Mouse (Mus musculus) kidney, postnatal 0 days (tissue): ENCODE results near the gene Scamp4. TPM values are rescaled to one million over a fixed set of nuclear protein-coding genes. Genes with fewer than 3 reads are reported as not detected.

ENCODE experiments used
- ATAC-seq: fragments of 200-750 bp; cut with Nextera tagmentation; replicated peaks from 2 replicates; pipeline ENCODE4 v1.8.0; 2017; ENCODE audit warnings: low read depth, moderate number of reproducible peaks, moderate TSS enrichment, moderate library complexity; ENCODE audit not compliant: low FRiP score
- DNase-seq: peaks from one replicate; pipeline ENCODE4 v3.0.0-alpha.2; 2016; ENCODE audit warnings: low spot score
- H3K27ac ChIP-seq: fragments of 300-500 bp; sonication (generic); 2 replicates; pipeline ENCODE4 v1.5.1; 2014; ENCODE audit warnings: mild to moderate bottlenecking
- H3K27me3 ChIP-seq: fragments of 300-500 bp; sonication (generic); 2 replicates; pipeline ENCODE4 v1.6.1; 2014; ENCODE audit warnings: low read length, mixed read lengths; ENCODE audit not compliant: insufficient read depth
- H3K36me3 ChIP-seq: fragments of 300-500 bp; sonication (generic); 2 replicates; pipeline ENCODE4 v1.6.1; 2014; ENCODE audit warnings: low read length, mixed read lengths; ENCODE audit not compliant: insufficient read depth
- H3K4me1 ChIP-seq: fragments of 300-500 bp; sonication (generic); replicated peaks from 2 replicates; pipeline ENCODE4 v1.6.1; 2014; ENCODE audit warnings: antibody characterized with exemption, low read length, mixed read lengths; ENCODE audit not compliant: insufficient read depth
- H3K4me2 ChIP-seq: fragments of 300-500 bp; sonication (generic); 2 replicates; pipeline ENCODE4 v1.6.1; 2014; ENCODE audit warnings: mild to moderate bottlenecking, low read length, moderate library complexity, mixed read lengths
- H3K4me3 ChIP-seq: fragments of 300-500 bp; sonication (generic); replicated peaks from 2 replicates; pipeline ENCODE4 v1.5.1; 2014; ENCODE audit warnings: low read depth, low read length
- H3K9ac ChIP-seq: fragments of 300-500 bp; sonication (generic); 2 replicates; pipeline ENCODE4 v1.6.1; 2014; ENCODE audit warnings: low read depth, low read length
- H3K9me3 ChIP-seq: fragments of 300-500 bp; sonication (generic); replicated peaks from 2 replicates; pipeline ENCODE4 v1.6.1; 2016; ENCODE audit warnings: low read length, inconsistent platforms, mixed read lengths
- CTCF ChIP-seq: IDR thresholded peaks from 2 replicates; pipeline ENCODE4 v1.5.1; 2016; ENCODE audit warnings: antibody characterized with exemption, low read depth, mild to moderate bottlenecking, moderate library complexity
- WGBS: fragments of 180-500 bp; shearing (Covaris S2); extraction: QIAGEN DNeasy Blood & Tissue Kit; methylation state at CpG from one replicate; pipeline ENCODE4 v1.1.7; 2014; 5-methylcytosine and 5-hydroxymethylcytosine counted together
- polyA plus RNA-seq: library from polyadenylated mRNA; unstranded; fragments of >200 nt; fragmentation: Nextera tagmentation; extraction: Ambion mirVana; gene quantifications from 2 replicates; pipeline ENCODE4 v1.2.1, GENCODE M21; 2015

Scamp4 gene
- polyA plus RNA-seq, 1 experiment from 2014 or later, result 80.7 TPM

- H3K36me3 ChIP-seq, result 0 out of 2 replicates have a peak, but pooled peaks cover 1% of the 10 kb centered on the region
- H3K27me3 ChIP-seq, result no peaks in the 10 kb centered on the region
- H3K9me3 ChIP-seq, result no peaks in the 10 kb centered on the region
- H3K4me3 ChIP-seq, result peak within 1 kb of the TSS; percentile 86
- peaks cover 14% of the 10 kb centered on the region; the same call in 1 of the 2 replicates for H3K4me1 ChIP-seq
- under 1% methylated on average over 69 of the region's 97 CpGs for WGBS
- H3K9ac ChIP-seq, result peak within 1 kb of the TSS; percentile 84
- peak; percentile 24 for TF ChIP-seq CTCF
- peak within 1 kb of the TSS; percentile 93 for H3K4me2 ChIP-seq
- peak within 1 kb of the TSS; percentile 87 for H3K27ac ChIP-seq
- DNase-seq (peak; percentile 96), ATAC-seq (peak; percentile 79)
Observed at GRCm38 (mm10) chr10:80577195-80578130, 25.2 kb upstream of the Scamp4 start, which contains the start of gene Klf16. Klf16 (minus strand) TSS chr10:80577321.

GRCm38 (mm10) chr10:80578131-80578750 lies 24.4 kb upstream of the Scamp4 start:
- WGBS, result under 1% methylated on average over 29 of the region's 29 CpGs
- DNase-seq (peak; percentile 90), ATAC-seq (peak; percentile 33)
- Histone ChIP-seq H3K9me3 (no peaks in the 10 kb centered on the region), H3K27me3 (no peaks in the 10 kb centered on the region), H3K4me2 (peak overlapping the region; percentile 93), H3K4me3 (peak overlapping the region; percentile 86), H3K36me3 (0 out of 2 replicates have a peak, but pooled peaks cover 4% of the 10 kb centered on the region), H3K4me1 (peaks cover 14% of the 10 kb centered on the region; the same call in 1 of the 2 replicates), H3K27ac (peak overlapping the region; percentile 87), H3K9ac (peak overlapping the region; percentile 39; the same call in 1 of the 2 replicates)
- TF ChIP-seq CTCF, result peak; percentile 90

GRCm38 (mm10) chr10:80578911-80579310 lies 23.8 kb upstream of the Scamp4 start:
- DNase-seq (peak; percentile 83), ATAC-seq (no peak)
- H3K9me3 ChIP-seq, result no peaks in the 10 kb centered on the region
- H3K36me3 ChIP-seq, result 0 out of 2 replicates have a peak, but pooled peaks cover 5% of the 10 kb centered on the region
- peak; percentile 74 for TF ChIP-seq CTCF
- H3K4me2 ChIP-seq, result peak overlapping the region; percentile 93
- peak overlapping the region; percentile 86; the same call in 1 of the 2 replicates for H3K4me3 ChIP-seq
- 0 out of 2 replicates have a peak overlapping the region, but pooled peaks have one; percentile 18 for H3K9ac ChIP-seq
- 4% methylated on average over 8 of the region's 8 CpGs for WGBS
- H3K4me1 ChIP-seq, result peaks cover 14% of the 10 kb centered on the region; the same call in 1 of the 2 replicates
- peak overlapping the region; percentile 87 for H3K27ac ChIP-seq
- no peaks in the 10 kb centered on the region for H3K27me3 ChIP-seq

GRCm38 (mm10) chr10:80583047-80583446 lies 19.6 kb upstream of the Scamp4 start:
- Histone ChIP-seq H3K9me3 (no peaks in the 10 kb centered on the region), H3K36me3 (peaks cover 19% of the 10 kb centered on the region; the same call in 1 of the 2 replicates), H3K4me1 (peaks cover 7% of the 10 kb centered on the region; the same call in 1 of the 2 replicates), H3K4me2 (no peak overlapping the region), H3K4me3 (no peak overlapping the region), H3K27me3 (no peaks in the 10 kb centered on the region), H3K9ac (no peak overlapping the region), H3K27ac (no peak overlapping the region)
- no peak for ATAC-seq
- TF ChIP-seq CTCF, result no peak
- WGBS, result 89% methylated on average over 5 of the region's 5 CpGs
- DNase-seq, result no peak

- peak; percentile 52 for ATAC-seq
- 43% methylated on average over 12 of the region's 12 CpGs for WGBS
- Histone ChIP-seq H3K27me3 (no peaks in the 10 kb centered on the region), H3K4me2 (peak overlapping the region; percentile 5; the same call in 1 of the 2 replicates), H3K9ac (no peak overlapping the region), H3K9me3 (no peaks in the 10 kb centered on the region), H3K36me3 (peaks cover 19% of the 10 kb centered on the region; the same call in 1 of the 2 replicates), H3K27ac (peak overlapping the region; percentile 48; the same call in 1 of the 2 replicates), H3K4me3 (no peak overlapping the region), H3K4me1 (peaks cover 17% of the 10 kb centered on the region)
- peak; percentile 18 for DNase-seq
- no peak for TF ChIP-seq CTCF
Observed at GRCm38 (mm10) chr10:80584045-80584488, 18.6 kb upstream of the Scamp4 start.
